Mouse (Mus musculus) lung, embryonic 14.5 days (tissue): ENCODE data around the gene C4bp. TPM values are rescaled to one million over a fixed set of nuclear protein-coding genes. Genes with fewer than 3 reads are reported as not detected.

ENCODE experiments used
- ATAC-seq: fragments of 200-750 bp; cut with Nextera tagmentation; 2 replicates; pipeline ENCODE4 v1.8.0; 2017; ENCODE audit warnings: mild to moderate bottlenecking, moderate TSS enrichment, moderate library complexity; ENCODE audit not compliant: insufficient read depth
- DNase-seq: peaks from one replicate; pipeline ENCODE4 v3.0.0-alpha.2; 2015
- H3K27ac ChIP-seq: fragments of 300-500 bp; sonication (generic); 2 replicates; pipeline ENCODE4 v1.5.1; 2014; ENCODE audit warnings: low read depth, mild to moderate bottlenecking, moderate library complexity
- H3K27me3 ChIP-seq: fragments of 300-500 bp; sonication (generic); 2 replicates; pipeline ENCODE4 v1.6.1; 2014; ENCODE audit warnings: low read length, control low read depth; ENCODE audit not compliant: insufficient read depth
- H3K36me3 ChIP-seq: fragments of 300-500 bp; sonication (generic); 2 replicates; pipeline ENCODE4 v1.6.1; 2014; ENCODE audit warnings: control low read depth; ENCODE audit not compliant: insufficient read depth
- H3K4me1 ChIP-seq: fragments of 300-500 bp; sonication (generic); 2 replicates; pipeline ENCODE4 v1.6.1; 2014; ENCODE audit warnings: antibody characterized with exemption, control low read depth; ENCODE audit not compliant: insufficient read depth
- H3K4me2 ChIP-seq: fragments of 300-500 bp; sonication (generic); 2 replicates; pipeline ENCODE4 v1.6.1; 2014; ENCODE audit warnings: mild to moderate bottlenecking
- H3K4me3 ChIP-seq: fragments of 300-500 bp; sonication (generic); 2 replicates; pipeline ENCODE4 v1.5.1; 2014; ENCODE audit warnings: low read depth, low read length
- H3K9ac ChIP-seq: fragments of 300-500 bp; sonication (generic); 2 replicates; pipeline ENCODE4 v1.6.1; 2014
- H3K9me3 ChIP-seq: fragments of 300-500 bp; sonication (generic); 2 replicates; pipeline ENCODE4 v1.6.1; 2016; ENCODE audit warnings: low read depth, low read length, control low read depth
- CTCF ChIP-seq: IDR thresholded peaks from 2 replicates; pipeline ENCODE4 v1.5.1; 2016; ENCODE audit warnings: antibody characterized with exemption, low read depth
- WGBS: fragments of 180-500 bp; shearing (Covaris S2); extraction: QIAGEN DNeasy Blood & Tissue Kit; methylation state at CpG from one replicate; pipeline ENCODE4 v1.1.7; 2014; 5-methylcytosine and 5-hydroxymethylcytosine counted together
- polyA plus RNA-seq: library from polyadenylated mRNA; unstranded; fragments of >200 nt; fragmentation: Nextera tagmentation; extraction: Ambion mirVana; gene quantifications from 2 replicates; pipeline ENCODE4 v1.2.1, GENCODE M21; 2014

The C4bp gene
- polyA plus RNA-seq = not detected in 2 replicates

DNA sequence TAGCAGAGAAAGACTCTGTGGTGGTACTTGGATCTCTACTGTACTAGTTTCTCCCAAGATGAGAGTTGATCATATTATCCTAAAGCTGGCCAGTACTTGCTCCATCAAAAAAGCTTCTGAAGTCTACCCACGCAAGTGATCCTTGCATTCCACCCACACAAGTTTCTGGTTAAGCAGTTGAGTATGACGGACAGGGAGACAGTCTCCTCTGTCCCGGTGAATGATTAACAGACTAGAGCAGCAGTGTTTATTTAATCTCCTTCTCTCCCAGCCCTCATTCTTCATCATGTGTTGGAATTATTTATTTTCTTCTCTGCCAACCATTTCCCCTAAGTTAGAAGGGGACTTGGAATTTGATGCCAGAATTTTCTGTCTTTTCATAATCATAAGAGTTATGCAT is at the start of gene C4bp:
Gene C4bp, minus strand, starts transcription at position 179 of the 400 bp plus-strand sequence.
- 17% methylated on average over 3 of the region's 3 CpGs for WGBS
- no peaks in the 10 kb centered on the region for H3K9me3 ChIP-seq
- H3K4me1 ChIP-seq = no peaks in the 10 kb centered on the region
- H3K4me2 ChIP-seq = no peak within 1 kb of the TSS
- no peak within 1 kb of the TSS for H3K27ac ChIP-seq
- no peak for TF ChIP-seq CTCF
- DNase-seq = peak; percentile 4
- H3K36me3 ChIP-seq = no peaks in the 10 kb centered on the region
- H3K4me3 ChIP-seq = no peak within 1 kb of the TSS
- ATAC-seq = peak; percentile 47; the same call in 1 of the 2 replicates
- no peak within 1 kb of the TSS for H3K9ac ChIP-seq
- no peaks in the 10 kb centered on the region for H3K27me3 ChIP-seq

DNA sequence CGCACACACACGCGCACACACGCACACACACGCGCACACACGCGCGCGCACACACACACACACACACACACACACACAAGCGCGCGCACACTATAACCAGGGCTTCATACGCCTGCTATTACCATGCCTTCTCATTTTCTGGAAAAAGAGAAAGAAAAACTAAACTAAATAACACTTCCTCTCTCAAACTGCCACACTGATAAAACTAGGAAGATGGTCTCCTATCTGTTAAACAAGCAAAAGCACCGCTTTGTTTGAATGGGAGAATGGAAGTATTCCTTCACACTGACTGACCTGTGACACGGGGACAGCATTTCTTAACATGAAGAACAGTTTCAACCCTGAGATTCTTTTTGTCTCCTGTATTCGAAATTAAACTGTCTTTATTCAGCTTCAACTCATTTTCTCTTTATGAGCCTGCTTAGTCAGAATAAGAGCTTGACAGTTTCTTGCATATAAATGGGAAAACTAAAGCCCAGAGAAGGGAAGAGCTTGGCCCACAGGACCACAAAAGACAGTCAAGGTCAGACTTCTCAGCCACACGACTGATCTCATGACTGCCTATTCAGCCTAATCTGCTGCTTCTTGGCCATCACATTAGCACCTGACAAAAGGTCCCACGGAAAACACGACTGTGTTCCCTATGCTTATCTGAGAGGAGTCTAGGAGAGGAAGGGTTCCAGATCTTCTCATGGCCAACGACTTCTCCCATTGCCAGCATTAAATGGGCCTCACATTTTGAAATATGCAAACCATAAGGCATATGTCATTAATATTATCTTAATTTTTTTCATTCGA is 49.0 kb upstream of the C4bp start:
- Histone ChIP-seq H3K9me3 (no peaks in the 10 kb centered on the region), H3K27ac (no peak overlapping the region), H3K36me3 (peaks cover 15% of the 10 kb centered on the region), H3K27me3 (no peaks in the 10 kb centered on the region), H3K4me2 (no peak overlapping the region), H3K4me3 (no peak overlapping the region), H3K9ac (no peak overlapping the region), H3K4me1 (no peaks in the 10 kb centered on the region)
- no peak for TF ChIP-seq CTCF
- 85% methylated on average over 22 of the region's 22 CpGs for WGBS
- ATAC-seq = no peak
- no peak for DNase-seq

GRCm38 (mm10) chr1:130703613-130704012 is 42.2 kb upstream of the C4bp start:
- no peaks in the 10 kb centered on the region for H3K27me3 ChIP-seq
- WGBS = 71% methylated on average over 2 of the region's 2 CpGs
- DNase-seq (no peak), ATAC-seq (no peak)
- H3K4me2 ChIP-seq = no peak overlapping the region
- H3K9ac ChIP-seq = no peak overlapping the region
- no peak for TF ChIP-seq CTCF
- no peaks in the 10 kb centered on the region for H3K9me3 ChIP-seq
- H3K36me3 ChIP-seq = peaks cover 58% of the 10 kb centered on the region
- H3K4me1 ChIP-seq = no peaks in the 10 kb centered on the region
- no peak overlapping the region for H3K27ac ChIP-seq
- H3K4me3 ChIP-seq = no peak overlapping the region

GRCm38 (mm10) chr1:130701976-130702375 is 40.5 kb upstream of the C4bp start:
- Histone ChIP-seq H3K27me3 (no peaks in the 10 kb centered on the region), H3K27ac (no peak overlapping the region), H3K9me3 (no peaks in the 10 kb centered on the region), H3K4me3 (no peak overlapping the region), H3K4me2 (no peak overlapping the region), H3K9ac (no peak overlapping the region), H3K4me1 (no peaks in the 10 kb centered on the region), H3K36me3 (peaks cover 63% of the 10 kb centered on the region)
- DNase-seq (no peak), ATAC-seq (no peak)
- TF ChIP-seq CTCF = no peak
- WGBS = 93% methylated on average over 11 of the region's 11 CpGs

DNA sequence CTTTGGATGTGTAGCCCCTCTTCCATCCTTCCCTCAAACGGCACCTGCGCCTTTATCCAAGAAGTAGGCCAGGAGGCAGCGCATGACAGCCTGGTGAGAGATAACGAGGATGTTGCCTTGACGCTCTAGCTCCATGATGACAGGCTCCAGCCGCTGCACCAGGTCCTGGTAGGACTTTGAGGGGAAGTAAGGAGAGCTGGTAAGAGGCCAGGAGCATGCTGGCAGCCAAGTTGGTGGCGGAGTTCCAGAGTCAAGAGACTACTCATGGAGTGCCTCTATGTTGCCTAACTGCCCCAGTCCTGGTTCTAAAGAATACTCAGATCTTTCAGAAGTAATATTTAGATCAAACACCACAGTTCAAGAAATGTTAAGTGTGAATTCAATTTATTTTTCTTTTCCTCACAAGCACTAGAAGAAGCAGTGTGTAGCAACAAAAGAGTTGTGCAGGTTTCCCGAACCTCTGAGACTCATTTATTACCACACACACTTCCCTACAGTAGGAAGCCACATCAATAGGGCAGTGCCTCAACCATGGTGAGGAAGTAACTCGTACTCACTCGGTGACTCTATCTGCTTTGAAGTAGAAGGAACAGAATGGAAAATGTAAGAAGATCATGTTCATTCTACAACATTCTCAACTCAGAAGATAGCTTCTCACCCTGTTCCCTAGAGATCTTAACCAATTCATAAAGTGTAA is 38.7 kb upstream of the C4bp start:
- peaks cover 56% of the 10 kb centered on the region for H3K36me3 ChIP-seq

GRCm38 (mm10) chr1:130698601-130699000 is 37.2 kb upstream of the C4bp start:
- H3K9ac ChIP-seq = no peak overlapping the region
- DNase-seq (no peak), ATAC-seq (no peak)
- TF ChIP-seq CTCF = no peak
- no peak overlapping the region for H3K4me3 ChIP-seq
- 91% methylated on average over 5 of the region's 5 CpGs for WGBS
- H3K27ac ChIP-seq = no peak overlapping the region
- no peaks in the 10 kb centered on the region for H3K4me1 ChIP-seq
- no peaks in the 10 kb centered on the region for H3K27me3 ChIP-seq
- H3K9me3 ChIP-seq = no peaks in the 10 kb centered on the region
- peaks cover 53% of the 10 kb centered on the region for H3K36me3 ChIP-seq
- no peak overlapping the region for H3K4me2 ChIP-seq

More for the DNA sequence above, 38.7 kb upstream of the C4bp start:
- WGBS = 84% methylated on average over 10 of the region's 10 CpGs
- H3K9me3 ChIP-seq = no peaks in the 10 kb centered on the region
- no peaks in the 10 kb centered on the region for H3K4me1 ChIP-seq
- no peak overlapping the region for H3K27ac ChIP-seq
- ATAC-seq = no peak
- DNase-seq = no peak
- H3K4me3 ChIP-seq = no peak overlapping the region
- TF ChIP-seq CTCF = no peak
- no peak overlapping the region for H3K9ac ChIP-seq
- no peaks in the 10 kb centered on the region for H3K27me3 ChIP-seq
- no peak overlapping the region for H3K4me2 ChIP-seq

DNA sequence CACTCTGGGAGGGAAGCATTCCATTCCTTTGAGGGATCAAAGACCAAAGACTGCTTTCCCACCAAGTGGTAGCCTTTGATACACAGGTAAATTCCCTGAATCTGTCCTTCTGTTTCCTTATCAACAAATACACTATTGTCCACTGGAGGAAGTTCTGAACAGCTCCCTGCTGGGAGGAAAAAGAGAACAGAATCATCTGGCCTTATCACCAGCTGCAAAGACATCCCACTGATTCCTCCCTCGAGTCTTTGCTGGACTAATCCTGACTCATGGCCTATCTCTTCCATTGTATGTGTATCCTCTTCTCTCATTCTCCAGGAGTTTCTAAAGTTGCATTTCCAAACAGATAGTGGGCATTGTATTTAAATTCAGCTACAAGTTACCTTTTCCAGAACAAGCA is 22.5 kb upstream of the C4bp start:
- H3K9me3 ChIP-seq = no peaks in the 10 kb centered on the region
- H3K4me2 ChIP-seq = no peak overlapping the region
- 47% methylated on average over 1 of the region's 1 CpGs for WGBS
- no peak overlapping the region for H3K9ac ChIP-seq
- ATAC-seq (no peak), DNase-seq (no peak)
- no peaks in the 10 kb centered on the region for H3K27me3 ChIP-seq
- H3K27ac ChIP-seq = no peak overlapping the region
- no peak for TF ChIP-seq CTCF
- H3K36me3 ChIP-seq = no peaks in the 10 kb centered on the region
- H3K4me3 ChIP-seq = no peak overlapping the region
- no peaks in the 10 kb centered on the region for H3K4me1 ChIP-seq
